Mouse (Mus musculus) c-Kit-positive CD71-negative TER-119-negative erythroid progenitor cells, embryonic 14.5 days (primary cell): ENCODE measurements around the gene Gng13.
"Not testable (repeated sequence)": the region's sequence is repeated elsewhere in the genome, so short reads cannot be mapped to it uniquely, and the experiment has no call there.

ENCODE experiments used
- DNase-seq: peaks from one replicate; pipeline ENCODE4 v3.0.0-alpha.2; 2013; ENCODE audit warnings: low read depth

The Gng13 gene

GRCm38 (mm10) chr17:25732082-25732481 lies 15.1 kb downstream of the Gng13 start:
- DNase-seq: peak; percentile 86

GRCm38 (mm10) chr17:25735246-25735645 lies 18.3 kb downstream of the Gng13 start:
- DNase-seq: no peak

- DNase-seq: no peak
Observed at GRCm38 (mm10) chr17:25735745-25736144, 18.8 kb downstream of the Gng13 start, which contains the start of gene Mslnl. TSS of gene Mslnl (plus strand) at chr17:25736042.

GRCm38 (mm10) chr17:25738861-25739260 lies 21.9 kb downstream of the Gng13 start:
- DNase-seq: no peak

- DNase-seq: not testable (repeated sequence)
Observed at GRCm38 (mm10) chr17:25741471-25741870, 24.5 kb downstream of the Gng13 start.

- no peak for DNase-seq
Observed at GRCm38 (mm10) chr17:25743831-25744230, 26.9 kb downstream of the Gng13 start.

- no peak for DNase-seq
Observed at GRCm38 (mm10) chr17:25744311-25744710, 27.3 kb downstream of the Gng13 start.

- DNase-seq: no peak
Observed at GRCm38 (mm10) chr17:25748238-25748637, 31.3 kb downstream of the Gng13 start.

- no peak for DNase-seq
Observed at GRCm38 (mm10) chr17:25749314-25749713, 32.3 kb downstream of the Gng13 start.

- no peak for DNase-seq
Observed at GRCm38 (mm10) chr17:25751446-25751845, 34.5 kb downstream of the Gng13 start.

- DNase-seq: no peak
Observed at GRCm38 (mm10) chr17:25754241-25754640, 37.3 kb downstream of the Gng13 start, which contains the start of gene Msln. TSS of gene Msln (minus strand) at chr17:25754378.

- no peak for DNase-seq
Observed at GRCm38 (mm10) chr17:25755086-25755485, 38.1 kb downstream of the Gng13 start.

GRCm38 (mm10) chr17:25755627-25756377 lies 38.8 kb downstream of the Gng13 start:
- no peak for DNase-seq

GRCm38 (mm10) chr17:25756378-25757242 lies 39.6 kb downstream of the Gng13 start:
- no peak for DNase-seq

- no peak for DNase-seq
Observed at GRCm38 (mm10) chr17:25757691-25758090, 40.7 kb downstream of the Gng13 start.

GRCm38 (mm10) chr17:25760148-25760547 lies 43.2 kb downstream of the Gng13 start:
- DNase-seq: no peak

- DNase-seq: no peak
Observed at GRCm38 (mm10) chr17:25761561-25761970, 44.6 kb downstream of the Gng13 start.

- DNase-seq: no peak
Observed at GRCm38 (mm10) chr17:25762591-25762990, 45.6 kb downstream of the Gng13 start.

- DNase-seq: no peak
Observed at GRCm38 (mm10) chr17:25765886-25766285, 48.9 kb downstream of the Gng13 start.
